Mouse (Mus musculus): ENCODE measurements around the gene Rps18.

DNA sequence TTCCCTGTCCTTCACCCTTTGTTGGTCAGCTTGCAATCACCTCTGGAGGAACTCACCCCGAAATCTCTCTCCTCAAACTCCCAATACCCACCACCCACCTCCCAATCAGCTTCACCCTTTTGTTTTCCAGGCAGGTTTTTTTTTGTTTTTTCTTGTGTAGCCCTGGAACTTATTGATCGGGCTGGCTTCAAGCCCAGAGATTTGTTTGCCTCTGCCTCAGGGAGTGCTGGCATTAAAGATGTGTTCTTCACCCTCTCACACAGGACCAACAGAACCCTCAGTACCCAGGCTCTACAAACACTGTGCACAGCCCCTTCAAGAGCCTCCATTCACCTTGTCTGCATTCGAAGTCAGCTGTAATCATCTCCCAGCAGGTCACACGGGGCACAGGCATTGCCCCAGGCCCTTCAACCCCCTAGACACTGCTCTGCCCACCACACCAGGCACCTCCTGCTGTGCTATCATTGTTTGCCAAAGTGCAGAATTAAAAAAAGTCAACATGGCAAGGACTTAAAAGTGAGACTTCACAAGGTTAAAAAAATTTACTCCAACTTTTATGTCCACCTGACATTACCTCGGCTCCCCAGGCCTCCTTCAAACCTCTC is 1.7 kb downstream of the Rps18 start:
- TF ChIP-seq CTCF (IDR thresholded peaks at IDR 0.05; ENCODE audit: low read depth, low read length) = no peak
- no peak for TF ChIP-seq POLR2A (IDR thresholded peaks at IDR 0.05; ENCODE audit: extremely low read depth, insufficient read depth, low read length)

Data from liver, adult 2 months (tissue).